Mouse (Mus musculus) granulocyte monocyte progenitor cell, adult 5-6 weeks (primary cell): ENCODE measurements around the gene Rimkla. TPM values are rescaled to one million over a fixed set of nuclear protein-coding genes. Genes with fewer than 3 reads are reported as not detected.

Source experiments
- ATAC-seq: replicated peaks from 2 replicates; pipeline ENCODE4 v1.8.0; 2016; ENCODE audit warnings: mild to moderate bottlenecking, moderate TSS enrichment, inconsistent platforms; ENCODE audit not compliant: poor library complexity, severe bottlenecking
- total RNA-seq, 2 experiments: library from RNA; stranded (forward) in 1 of 2; stranded (reverse) in 1 of 2; fragments of 200-712, 200-1000 nt in 1 of 2; fragments of >200 nt in 1 of 2; fragmentation: Nextera tagmentation in 1 of 2; gene quantifications; 2 replicates each; pipeline ENCODE4 v1.2.3; 2014 to 2017

The Rimkla gene
- total RNA-seq, 2 experiments from 2014 or later = 0.10 TPM; not detected in 1

GRCm38 (mm10) chr4:119422294-119422964, 70.0 kb downstream of the Rimkla start, which contains the start of the genes Ppcs and Zmynd12:
Gene Ppcs, minus strand, starts transcription at chr4:119422420.
Gene Zmynd12, plus strand, starts transcription at chr4:119422814.
- peak; percentile 91 for ATAC-seq

- peak; percentile 49 for ATAC-seq
These were observed 70.5 kb downstream of the Rimkla start for GRCm38 (mm10) chr4:119421921-119422293.

GRCm38 (mm10) chr4:119421191-119421590, 71.2 kb downstream of the Rimkla start:
- no peak for ATAC-seq

GRCm38 (mm10) chr4:119417894-119418293, 74.5 kb downstream of the Rimkla start:
- ATAC-seq = no peak

GRCm38 (mm10) chr4:119417270-119417669, 75.2 kb downstream of the Rimkla start:
- no peak for ATAC-seq

Other genes starting within 250 kb of the Rimkla start
- gene Cldn19, start 237.2 kb downstream of the Rimkla start, total RNA-seq (2014; fragmentation: Nextera tagmentation) = not detected in 2 replicates
- not detected in 2 replicates for gene Cldn19, start 237.2 kb downstream of the Rimkla start, total RNA-seq (2017)
- 1,162 and 1,300 TPM in 2 replicates for gene Ybx1, start 198.0 kb downstream of the Rimkla start, total RNA-seq (2014; fragmentation: Nextera tagmentation)
- gene Ybx1, start 198.0 kb downstream of the Rimkla start, total RNA-seq (2017) = 1,625 and 1,634 TPM in 2 replicates
- gene Ppih, start 172.1 kb downstream of the Rimkla start, total RNA-seq (2014; fragmentation: Nextera tagmentation) = 107 and 136 TPM in 2 replicates
- 163 and 172 TPM in 2 replicates for gene Ppih, start 172.1 kb downstream of the Rimkla start, total RNA-seq (2017)
- not detected in 2 replicates for gene Ccdc30, start 77.1 kb downstream of the Rimkla start, total RNA-seq (2014; fragmentation: Nextera tagmentation)
- gene Ccdc30, start 77.1 kb downstream of the Rimkla start, total RNA-seq (2017) = not detected in 2 replicates
- 11.5 and 17.4 TPM in 2 replicates for gene Ppcs, start 70.2 kb downstream of the Rimkla start, total RNA-seq (2014; fragmentation: Nextera tagmentation)
- 13.3 and 18.0 TPM in 2 replicates for gene Ppcs, start 70.2 kb downstream of the Rimkla start, total RNA-seq (2017)
- not detected in 2 replicates for gene Zmynd12, start 69.8 kb downstream of the Rimkla start, total RNA-seq (2014; fragmentation: Nextera tagmentation)
- gene Zmynd12, start 69.8 kb downstream of the Rimkla start, total RNA-seq (2017) = not detected in 2 replicates
- 23.0 and 25.6 TPM in 2 replicates for gene Foxj3, start 44.4 kb upstream of the Rimkla start, total RNA-seq (2014; fragmentation: Nextera tagmentation)
- 16.0 and 21.6 TPM in 2 replicates for gene Foxj3, start 44.4 kb upstream of the Rimkla start, total RNA-seq (2017)
- 1.0 and 3.8 TPM in 2 replicates for gene Frg2f1, start 46.9 kb upstream of the Rimkla start, total RNA-seq (2014; fragmentation: Nextera tagmentation)
- gene Frg2f1, start 46.9 kb upstream of the Rimkla start, total RNA-seq (2017) = 0.13 and 1.3 TPM in 2 replicates
- gene Guca2a, start 145.1 kb upstream of the Rimkla start, total RNA-seq (2014; fragmentation: Nextera tagmentation) = not detected in 2 replicates
- gene Guca2a, start 145.1 kb upstream of the Rimkla start, total RNA-seq (2017) = not detected in 2 replicates
- gene Guca2b, start 166.3 kb upstream of the Rimkla start, total RNA-seq (2014; fragmentation: Nextera tagmentation) = not detected in 2 replicates
- not detected in 2 replicates for gene Guca2b, start 166.3 kb upstream of the Rimkla start, total RNA-seq (2017)
- 5.8 and 11.9 TPM in 2 replicates for gene Hivep3, start 241.2 kb upstream of the Rimkla start, total RNA-seq (2014; fragmentation: Nextera tagmentation)
- gene Hivep3, start 241.2 kb upstream of the Rimkla start, total RNA-seq (2017) = 2.1 and 4.4 TPM in 2 replicates